Mouse (Mus musculus): ENCODE results near the gene Adgrv1. TPM values are rescaled to one million over a fixed set of nuclear protein-coding genes. Genes with fewer than 3 reads are reported as not detected.

Adgrv1 gene
- polyA plus RNA-seq, 1 experiment from 2014 or later, result 10.3 TPM

DNA sequence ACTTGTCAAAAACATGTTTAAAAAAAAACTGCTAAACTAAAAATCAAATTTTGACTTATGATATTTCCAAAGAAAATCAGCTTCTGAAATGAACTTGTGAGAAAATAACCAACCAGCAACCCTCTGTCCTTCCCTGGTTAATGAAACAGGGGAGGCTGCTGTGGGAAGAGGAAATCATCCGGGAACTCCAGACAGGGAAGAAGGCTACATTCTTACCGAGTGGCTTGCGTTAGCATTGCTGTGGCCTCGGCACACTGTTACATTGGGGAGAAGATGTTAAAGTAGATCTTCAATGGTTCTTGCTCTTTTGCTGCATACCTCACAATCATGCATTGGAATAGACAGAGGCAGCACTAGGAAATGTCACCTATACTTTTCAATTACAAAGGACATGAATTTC lies 507.1 kb downstream of the Adgrv1 start:
- H3K4me3 ChIP-seq (ENCODE audit: low read depth, low read length), result no peak overlapping the region
- no peaks in the 10 kb centered on the region for H3K36me3 ChIP-seq (ENCODE audit: control insufficient read depth, insufficient read depth, low read length)
- H3K9ac ChIP-seq (replicated peaks; ENCODE audit: low read depth, low read length), result no peak overlapping the region
- no peaks in the 10 kb centered on the region for H3K27me3 ChIP-seq (ENCODE audit: control insufficient read depth, insufficient read depth, low read length)
- no peak for ATAC-seq (ENCODE audit: low read depth)
- no peak overlapping the region for H3K4me2 ChIP-seq (ENCODE audit: low read depth, low read length)
- no peaks in the 10 kb centered on the region for H3K4me1 ChIP-seq (ENCODE audit: control insufficient read depth, insufficient read depth, low read length)
- H3K27ac ChIP-seq (ENCODE audit: low read depth, low read length), result no peak overlapping the region
- WGBS, result 80% methylated on average over 4 of the region's 4 CpGs
- no peaks in the 10 kb centered on the region for H3K9me3 ChIP-seq (ENCODE audit: control insufficient read depth, low read length)

DNA sequence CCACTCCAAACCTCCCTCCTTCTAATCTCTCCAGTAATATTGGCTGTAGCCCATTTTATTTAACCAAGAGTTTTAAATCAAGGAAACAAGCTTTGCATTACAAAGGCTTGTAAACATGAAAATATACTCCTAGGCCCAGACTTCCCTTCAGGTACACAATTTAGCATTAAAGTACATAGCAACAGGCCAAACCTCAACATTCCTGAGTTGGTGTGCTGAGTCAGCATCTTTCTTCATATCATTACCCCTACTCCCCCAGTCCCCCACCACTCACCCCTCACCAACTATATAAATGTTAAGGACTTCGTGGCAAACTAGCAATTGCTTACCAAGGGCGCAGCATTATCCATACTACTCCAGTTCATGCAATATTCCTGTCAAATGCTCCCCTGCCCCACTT lies 510.7 kb downstream of the Adgrv1 start:
- no peaks in the 10 kb centered on the region for H3K9me3 ChIP-seq (ENCODE audit: control insufficient read depth, low read length)
- WGBS, result 92% methylated on average over 2 of the region's 2 CpGs
- no peak overlapping the region for H3K9ac ChIP-seq (replicated peaks; ENCODE audit: low read depth, low read length)
- no peaks in the 10 kb centered on the region for H3K4me1 ChIP-seq (ENCODE audit: control insufficient read depth, insufficient read depth, low read length)
- no peak overlapping the region for H3K4me3 ChIP-seq (ENCODE audit: low read depth, low read length)
- no peak for ATAC-seq (ENCODE audit: low read depth)
- no peak overlapping the region for H3K27ac ChIP-seq (ENCODE audit: low read depth, low read length)
- no peak overlapping the region for H3K4me2 ChIP-seq (ENCODE audit: low read depth, low read length)
- no peaks in the 10 kb centered on the region for H3K36me3 ChIP-seq (ENCODE audit: control insufficient read depth, insufficient read depth, low read length)
- H3K27me3 ChIP-seq (ENCODE audit: control insufficient read depth, insufficient read depth, low read length), result no peaks in the 10 kb centered on the region

DNA sequence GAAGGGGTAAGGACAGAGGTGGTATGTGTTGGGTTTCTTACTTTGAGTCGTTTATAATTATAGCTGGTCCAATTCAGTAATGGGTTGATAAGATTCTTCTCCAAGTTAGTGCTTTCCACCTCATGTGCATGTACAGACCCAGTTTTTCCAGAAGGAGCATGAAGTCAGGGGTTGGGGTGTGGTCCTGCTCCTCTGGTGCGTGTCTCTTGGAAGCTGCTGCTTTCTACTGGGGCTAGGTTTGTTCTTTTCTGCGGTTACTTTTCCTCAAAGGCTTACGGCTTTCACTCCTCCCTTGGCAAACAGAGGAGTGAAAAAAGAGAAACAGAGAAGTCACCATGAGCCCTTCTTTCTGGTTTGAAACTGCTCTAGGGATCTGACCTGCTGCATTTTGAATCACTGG lies 522.5 kb downstream of the Adgrv1 start:
- H3K4me2 ChIP-seq (ENCODE audit: low read depth, low read length), result no peak overlapping the region
- H3K4me3 ChIP-seq (ENCODE audit: low read depth, low read length), result no peak overlapping the region
- H3K27ac ChIP-seq (ENCODE audit: low read depth, low read length), result no peak overlapping the region
- WGBS, result 90% methylated on average over 4 of the region's 4 CpGs
- H3K9me3 ChIP-seq (ENCODE audit: control insufficient read depth, low read length), result no peaks in the 10 kb centered on the region
- H3K27me3 ChIP-seq (ENCODE audit: control insufficient read depth, insufficient read depth, low read length), result no peaks in the 10 kb centered on the region
- H3K9ac ChIP-seq (replicated peaks; ENCODE audit: low read depth, low read length), result no peak overlapping the region
- H3K4me1 ChIP-seq (ENCODE audit: control insufficient read depth, insufficient read depth, low read length), result no peaks in the 10 kb centered on the region
- no peak for ATAC-seq (ENCODE audit: low read depth)
- H3K36me3 ChIP-seq (ENCODE audit: control insufficient read depth, insufficient read depth, low read length), result no peaks in the 10 kb centered on the region

- no peaks in the 10 kb centered on the region for H3K27me3 ChIP-seq (ENCODE audit: control insufficient read depth, insufficient read depth, low read length)
- H3K4me1 ChIP-seq (ENCODE audit: control insufficient read depth, insufficient read depth, low read length), result no peaks in the 10 kb centered on the region
- no peaks in the 10 kb centered on the region for H3K36me3 ChIP-seq (ENCODE audit: control insufficient read depth, insufficient read depth, low read length)
- H3K27ac ChIP-seq (ENCODE audit: low read depth, low read length), result no peak overlapping the region
- H3K9me3 ChIP-seq (ENCODE audit: control insufficient read depth, low read length), result no peaks in the 10 kb centered on the region
- no peak for ATAC-seq (ENCODE audit: low read depth)
- WGBS, result 79% methylated on average over 6 of the region's 6 CpGs
- H3K9ac ChIP-seq (replicated peaks; ENCODE audit: low read depth, low read length), result no peak overlapping the region
- no peak overlapping the region for H3K4me3 ChIP-seq (ENCODE audit: low read depth, low read length)
- H3K4me2 ChIP-seq (ENCODE audit: low read depth, low read length), result no peak overlapping the region
These were observed 523.3 kb downstream of the Adgrv1 start for GRCm38 (mm10) chr13:81109676-81110075.

DNA sequence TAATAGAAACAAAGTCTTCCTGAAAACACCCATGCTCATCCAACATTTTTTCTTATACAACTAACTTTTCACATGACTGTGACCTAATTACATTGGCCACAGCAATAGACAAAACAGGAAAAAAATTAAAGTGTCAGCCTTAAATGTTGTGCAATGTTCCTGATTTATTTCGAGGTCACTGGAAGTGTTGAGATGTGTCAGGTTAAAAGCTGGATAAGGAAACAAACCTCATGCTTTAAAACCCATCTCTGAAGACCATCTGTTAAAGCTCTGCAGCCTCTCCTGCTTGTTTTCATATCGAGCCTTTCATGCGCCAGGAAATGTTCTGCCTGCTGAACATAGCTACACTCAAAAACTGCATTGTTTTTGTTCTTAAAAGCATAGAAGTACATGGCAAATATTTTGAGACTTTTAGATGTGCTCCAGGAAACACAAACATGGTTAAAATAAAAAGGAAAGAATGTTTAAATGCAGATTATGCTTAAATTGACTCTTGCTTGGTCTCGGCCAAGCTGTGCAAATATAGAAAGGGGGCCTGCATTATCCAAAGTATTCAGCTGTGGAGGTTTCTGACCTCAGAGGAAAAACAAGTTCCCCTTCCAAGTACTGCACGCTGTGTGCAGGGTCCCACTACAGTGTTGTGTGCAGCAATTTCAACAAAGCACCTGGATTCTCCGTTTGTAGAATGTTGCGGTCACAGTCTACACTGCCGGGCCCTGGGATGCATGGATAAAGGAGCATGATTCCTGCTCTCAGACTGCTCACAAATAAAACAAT lies 524.2 kb downstream of the Adgrv1 start:
- Histone ChIP-seq H3K9me3 (ENCODE audit: control insufficient read depth, low read length) (no peaks in the 10 kb centered on the region), H3K36me3 (ENCODE audit: control insufficient read depth, insufficient read depth, low read length) (no peaks in the 10 kb centered on the region), H3K27ac (ENCODE audit: low read depth, low read length) (no peak overlapping the region), H3K9ac (replicated peaks; ENCODE audit: low read depth, low read length) (no peak overlapping the region), H3K4me1 (ENCODE audit: control insufficient read depth, insufficient read depth, low read length) (no peaks in the 10 kb centered on the region), H3K27me3 (ENCODE audit: control insufficient read depth, insufficient read depth, low read length) (no peaks in the 10 kb centered on the region), H3K4me3 (ENCODE audit: low read depth, low read length) (no peak overlapping the region), H3K4me2 (ENCODE audit: low read depth, low read length) (no peak overlapping the region; the same call in 1 of the 2 replicates)
- WGBS, result 76% methylated on average over 8 of the region's 8 CpGs
- no peak for ATAC-seq (ENCODE audit: low read depth)

DNA sequence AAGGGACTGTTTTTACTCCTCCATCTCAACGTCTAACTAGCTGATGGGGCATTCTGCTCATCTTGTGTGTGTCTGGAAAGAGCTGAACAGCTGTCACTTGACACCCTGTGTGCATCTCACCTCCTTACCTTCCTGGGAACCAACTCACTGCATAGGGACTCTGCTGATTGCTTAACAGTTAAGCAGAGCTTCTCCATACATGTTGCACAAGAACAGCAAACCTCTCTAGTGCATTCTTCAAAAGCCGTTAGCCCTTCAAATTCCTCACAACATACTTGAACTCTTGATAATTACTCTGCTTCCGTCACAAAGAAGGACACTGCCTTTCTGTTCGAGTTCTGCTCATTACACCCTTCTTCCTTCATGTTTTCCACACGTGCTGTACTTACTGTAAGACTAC lies 525.5 kb downstream of the Adgrv1 start:
- Histone ChIP-seq H3K9ac (replicated peaks; ENCODE audit: low read depth, low read length) (no peak overlapping the region), H3K27me3 (ENCODE audit: control insufficient read depth, insufficient read depth, low read length) (no peaks in the 10 kb centered on the region), H3K36me3 (ENCODE audit: control insufficient read depth, insufficient read depth, low read length) (no peaks in the 10 kb centered on the region), H3K9me3 (ENCODE audit: control insufficient read depth, low read length) (no peaks in the 10 kb centered on the region), H3K4me2 (ENCODE audit: low read depth, low read length) (no peak overlapping the region), H3K27ac (ENCODE audit: low read depth, low read length) (no peak overlapping the region), H3K4me1 (ENCODE audit: control insufficient read depth, insufficient read depth, low read length) (no peaks in the 10 kb centered on the region), H3K4me3 (ENCODE audit: low read depth, low read length) (no peak overlapping the region)
- ATAC-seq (ENCODE audit: low read depth), result no peak
- 78% methylated on average over 5 of the region's 5 CpGs for WGBS

- H3K4me2 ChIP-seq (ENCODE audit: low read depth, low read length), result no peak overlapping the region
- WGBS, result 76% methylated on average over 4 of the region's 4 CpGs
- ATAC-seq (ENCODE audit: low read depth), result no peak
These were observed 529.2 kb downstream of the Adgrv1 start for GRCm38 (mm10) chr13:81103794-81104193.

DNA sequence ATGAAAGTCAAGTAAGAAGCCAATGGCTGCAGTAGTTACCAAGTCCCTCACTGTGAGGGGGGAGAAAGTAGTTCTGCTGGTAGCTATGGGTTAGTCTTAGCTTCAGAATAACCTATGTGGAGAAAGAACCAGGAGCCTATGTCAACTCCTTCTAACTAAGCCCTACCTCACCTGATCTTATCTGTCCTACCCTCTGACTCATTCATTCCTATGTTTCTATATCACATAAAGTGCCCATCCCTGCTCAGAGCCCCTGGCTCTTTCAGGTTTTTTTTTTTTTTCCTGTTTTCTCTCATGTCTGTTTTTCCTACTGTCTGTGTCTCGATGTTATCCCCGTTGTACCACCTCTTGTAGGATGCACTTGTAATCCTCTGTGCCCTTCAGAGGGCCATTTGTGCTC lies 536.5 kb downstream of the Adgrv1 start:
- Histone ChIP-seq H3K27me3 (ENCODE audit: control insufficient read depth, insufficient read depth, low read length) (no peaks in the 10 kb centered on the region), H3K4me3 (ENCODE audit: low read depth, low read length) (no peak overlapping the region), H3K4me1 (ENCODE audit: control insufficient read depth, insufficient read depth, low read length) (no peaks in the 10 kb centered on the region), H3K4me2 (ENCODE audit: low read depth, low read length) (no peak overlapping the region), H3K27ac (ENCODE audit: low read depth, low read length) (no peak overlapping the region), H3K36me3 (ENCODE audit: control insufficient read depth, insufficient read depth, low read length) (no peaks in the 10 kb centered on the region), H3K9ac (replicated peaks; ENCODE audit: low read depth, low read length) (no peak overlapping the region), H3K9me3 (ENCODE audit: control insufficient read depth, low read length) (no peaks in the 10 kb centered on the region)
- no peak for ATAC-seq (ENCODE audit: low read depth)
- WGBS, result 91% methylated on average over 2 of the region's 2 CpGs

More at GRCm38 (mm10) chr13:81103794-81104193, 529.2 kb downstream of the Adgrv1 start:
- no peak overlapping the region for H3K4me3 ChIP-seq (ENCODE audit: low read depth, low read length)
- H3K27ac ChIP-seq (ENCODE audit: low read depth, low read length), result no peak overlapping the region
- no peaks in the 10 kb centered on the region for H3K27me3 ChIP-seq (ENCODE audit: control insufficient read depth, insufficient read depth, low read length)
- H3K9me3 ChIP-seq (ENCODE audit: control insufficient read depth, low read length), result no peaks in the 10 kb centered on the region
- no peaks in the 10 kb centered on the region for H3K36me3 ChIP-seq (ENCODE audit: control insufficient read depth, insufficient read depth, low read length)
- no peaks in the 10 kb centered on the region for H3K4me1 ChIP-seq (ENCODE audit: control insufficient read depth, insufficient read depth, low read length)
- no peak overlapping the region for H3K9ac ChIP-seq (replicated peaks; ENCODE audit: low read depth, low read length)

DNA sequence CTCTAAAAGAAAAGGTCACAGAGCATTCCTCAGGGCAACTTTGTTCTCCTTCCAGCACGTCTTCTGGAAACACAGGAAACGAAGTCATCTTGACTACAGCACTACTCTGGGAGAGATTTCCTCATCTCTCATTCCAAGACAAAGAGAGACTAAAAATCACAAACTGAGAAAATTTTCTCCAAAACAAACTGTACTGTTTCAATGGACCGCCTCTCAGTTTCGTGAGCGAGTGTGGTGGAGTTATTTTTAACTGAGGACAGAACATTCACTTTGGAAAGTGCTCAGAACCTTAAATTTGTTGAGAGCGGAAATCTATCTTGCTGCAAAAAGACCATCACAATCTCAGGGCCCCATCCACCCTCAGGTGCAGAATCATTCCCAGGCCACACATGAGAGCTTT lies 538.4 kb downstream of the Adgrv1 start:
- no peaks in the 10 kb centered on the region for H3K4me1 ChIP-seq (ENCODE audit: control insufficient read depth, insufficient read depth, low read length)
- ATAC-seq (ENCODE audit: low read depth), result no peak
- H3K4me2 ChIP-seq (ENCODE audit: low read depth, low read length), result no peak overlapping the region
- H3K4me3 ChIP-seq (ENCODE audit: low read depth, low read length), result no peak overlapping the region
- H3K27me3 ChIP-seq (ENCODE audit: control insufficient read depth, insufficient read depth, low read length), result no peaks in the 10 kb centered on the region
- no peaks in the 10 kb centered on the region for H3K9me3 ChIP-seq (ENCODE audit: control insufficient read depth, low read length)
- H3K36me3 ChIP-seq (ENCODE audit: control insufficient read depth, insufficient read depth, low read length), result no peaks in the 10 kb centered on the region
- no peak overlapping the region for H3K27ac ChIP-seq (ENCODE audit: low read depth, low read length)
- WGBS, result 85% methylated on average over 6 of the region's 6 CpGs
- H3K9ac ChIP-seq (replicated peaks; ENCODE audit: low read depth, low read length), result no peak overlapping the region

Data from neural tube, embryonic 14.5 days (tissue).